Mouse (Mus musculus) midbrain, embryonic 11.5 days (tissue): Measurements from ENCODE around the gene Gm10100. TPM values are rescaled to one million over a fixed set of nuclear protein-coding genes. Genes with fewer than 3 reads are reported as not detected.
"Not testable (repeated sequence)": the region's sequence is repeated elsewhere in the genome, so short reads cannot be mapped to it uniquely, and the experiment has no call there.

Experiments
- ATAC-seq: fragments of 200-750 bp; cut with Nextera tagmentation; 2 replicates; pipeline ENCODE4 v1.8.0; 2017; ENCODE audit warnings: moderate TSS enrichment, moderate library complexity; ENCODE audit not compliant: low FRiP score
- DNase-seq: peaks from one replicate; pipeline ENCODE4 v3.0.0; 2015; ENCODE audit warnings: low spot score; ENCODE audit errors: missing footprints
- H3K27ac ChIP-seq: fragments of 300-500 bp; sonication (generic); 2 replicates; pipeline ENCODE4 v1.5.1; 2014; ENCODE audit warnings: low read depth, low read length
- H3K27me3 ChIP-seq: fragments of 300-500 bp; sonication (generic); 2 replicates; pipeline ENCODE4 v1.6.1; 2014; ENCODE audit warnings: mild to moderate bottlenecking, low read length, moderate library complexity, mixed read lengths; ENCODE audit not compliant: control insufficient read depth, insufficient read depth
- H3K36me3 ChIP-seq: fragments of 300-500 bp; sonication (generic); 2 replicates; pipeline ENCODE4 v1.6.1; 2014; ENCODE audit warnings: mild to moderate bottlenecking, low read length, moderate library complexity, mixed read lengths; ENCODE audit not compliant: control insufficient read depth, insufficient read depth
- H3K4me1 ChIP-seq: fragments of 300-500 bp; sonication (generic); 2 replicates; pipeline ENCODE4 v1.6.1; 2014; ENCODE audit warnings: low read length; ENCODE audit not compliant: control insufficient read depth, insufficient read depth
- H3K4me2 ChIP-seq: fragments of 300-500 bp; sonication (generic); 2 replicates; pipeline ENCODE4 v1.6.1; 2014; ENCODE audit warnings: mild to moderate bottlenecking, moderate library complexity
- H3K4me3 ChIP-seq: fragments of 300-500 bp; sonication (generic); 2 replicates; pipeline ENCODE4 v1.5.1; 2014; ENCODE audit warnings: low read depth, low read length
- H3K9ac ChIP-seq: fragments of 300-500 bp; sonication (generic); 2 replicates; pipeline ENCODE4 v1.6.1; 2014; ENCODE audit warnings: low read length
- H3K9me3 ChIP-seq: fragments of 300-500 bp; sonication (generic); 2 replicates; pipeline ENCODE4 v1.6.1; 2016; ENCODE audit warnings: low read length; ENCODE audit not compliant: control insufficient read depth
- WGBS: fragments of 180-500 bp; shearing (Covaris S2); extraction: QIAGEN DNeasy Blood & Tissue Kit; methylation state at CpG from one replicate; pipeline ENCODE4 v1.1.7; 2014; 5-methylcytosine and 5-hydroxymethylcytosine counted together
- polyA plus RNA-seq: library from polyadenylated mRNA; unstranded; fragments of >200 nt; fragmentation: Nextera tagmentation; extraction: Ambion mirVana; gene quantifications from 2 replicates; pipeline ENCODE4 v1.2.1, GENCODE M21; 2014

Gm10100 gene
- polyA plus RNA-seq, 1 experiment from 2014 or later: not detected

- Histone ChIP-seq H3K4me2 (no peak overlapping the region), H3K9ac (no peak overlapping the region), H3K27me3 (no peaks in the 10 kb centered on the region), H3K9me3 (no peaks in the 10 kb centered on the region), H3K27ac (no peak overlapping the region), H3K4me3 (no peak overlapping the region), H3K4me1 (0 out of 2 replicates have a peak, but pooled peaks cover 3% of the 10 kb centered on the region), H3K36me3 (no peaks in the 10 kb centered on the region)
- DNase-seq (no peak), ATAC-seq (no peak)
- 95% methylated on average over 4 of the region's 4 CpGs for WGBS
Measured at GRCm38 (mm10) chr10:77738929-77739328, 12.6 kb downstream of the Gm10100 start.

DNA sequence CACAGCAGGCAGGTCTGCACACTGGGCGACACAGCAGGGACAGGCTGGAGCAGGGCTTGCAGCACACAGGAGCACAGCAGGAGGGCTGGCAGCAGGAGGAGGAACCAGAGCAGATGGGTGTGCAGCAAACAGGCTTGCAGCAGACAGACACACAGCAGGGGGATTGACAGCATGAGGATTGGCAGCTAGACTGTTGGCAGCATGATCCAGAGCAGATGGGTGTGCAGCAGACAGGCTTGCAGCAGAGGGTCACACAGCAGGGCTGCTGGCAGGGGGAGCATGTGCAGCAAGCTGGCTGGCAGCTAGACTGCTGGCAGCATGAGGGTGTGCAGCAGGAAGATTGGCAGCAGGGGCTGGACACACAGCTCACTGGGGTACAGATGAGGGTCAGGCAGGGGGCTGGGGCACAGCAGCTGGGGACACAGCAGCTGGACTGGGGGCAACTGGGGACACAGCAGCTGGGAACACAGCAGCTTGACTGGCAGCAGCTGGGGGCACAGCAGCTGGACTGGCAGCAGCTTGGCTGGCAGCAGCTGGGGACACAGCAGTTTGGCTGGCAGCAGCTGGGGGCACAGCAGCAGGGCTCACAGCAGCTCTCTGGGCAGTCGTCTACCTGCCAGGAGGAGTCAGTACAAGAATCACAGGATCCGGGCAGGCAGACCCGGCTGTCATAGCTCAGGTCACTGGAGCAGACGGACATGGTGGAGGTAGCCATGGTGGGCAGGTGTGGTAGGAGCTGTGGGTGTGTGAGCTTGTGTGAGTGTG is 15.8 kb downstream of the Gm10100 start, which contains the start of gene Gm18596:
TSS of gene Gm18596 (minus strand) at position 715 of the 765 bp plus-strand sequence.
- H3K27ac ChIP-seq, H3K4me3 ChIP-seq, H3K27me3 ChIP-seq, H3K36me3 ChIP-seq, ATAC-seq, H3K9ac ChIP-seq, H3K9me3 ChIP-seq, H3K4me2 ChIP-seq, H3K4me1 ChIP-seq, DNase-seq: not testable (repeated sequence)
- 68% methylated on average over 4 of the region's 5 CpGs for WGBS

- not testable (repeated sequence) for DNase-seq, H3K9ac ChIP-seq
- WGBS: 59% methylated on average over 1 of the region's 1 CpGs
Measured at GRCm38 (mm10) chr10:77750686-77751085, 24.4 kb downstream of the Gm10100 start.

DNA sequence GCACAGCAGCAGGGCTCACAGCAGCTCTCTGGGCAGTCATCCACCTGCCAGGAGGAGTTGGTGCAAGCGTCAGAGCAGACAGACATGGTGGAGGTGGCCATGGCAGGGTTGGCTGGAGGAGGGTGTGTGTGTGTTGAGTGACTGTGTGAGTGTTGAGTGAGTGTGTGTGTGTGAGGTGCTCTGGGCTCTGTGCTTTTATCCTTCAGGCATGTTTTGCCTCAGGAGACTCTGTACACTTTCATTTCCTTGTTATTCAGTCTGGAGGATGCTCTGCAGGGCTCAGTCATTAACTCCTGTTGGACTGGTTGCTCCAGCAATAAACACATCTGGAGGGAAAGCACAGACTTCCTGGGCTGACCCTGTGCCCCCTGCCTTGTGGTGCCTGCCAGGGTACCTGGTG is 25.0 kb downstream of the Gm10100 start, which contains the start of gene Gm9736:
TSS of gene Gm9736 (minus strand) at position 101 of the 400 bp plus-strand sequence.
- H3K9ac ChIP-seq, DNase-seq, H3K27me3 ChIP-seq, H3K4me2 ChIP-seq, ATAC-seq, H3K9me3 ChIP-seq, H3K4me1 ChIP-seq, H3K27ac ChIP-seq, H3K4me3 ChIP-seq, H3K36me3 ChIP-seq: not testable (repeated sequence)
- WGBS: 70% methylated on average over 1 of the region's 1 CpGs

More at GRCm38 (mm10) chr10:77750686-77751085, 24.4 kb downstream of the Gm10100 start:
- not testable (repeated sequence) for H3K27me3 ChIP-seq, H3K9me3 ChIP-seq, H3K4me3 ChIP-seq, H3K4me1 ChIP-seq, H3K27ac ChIP-seq, H3K4me2 ChIP-seq, H3K36me3 ChIP-seq, ATAC-seq

DNA sequence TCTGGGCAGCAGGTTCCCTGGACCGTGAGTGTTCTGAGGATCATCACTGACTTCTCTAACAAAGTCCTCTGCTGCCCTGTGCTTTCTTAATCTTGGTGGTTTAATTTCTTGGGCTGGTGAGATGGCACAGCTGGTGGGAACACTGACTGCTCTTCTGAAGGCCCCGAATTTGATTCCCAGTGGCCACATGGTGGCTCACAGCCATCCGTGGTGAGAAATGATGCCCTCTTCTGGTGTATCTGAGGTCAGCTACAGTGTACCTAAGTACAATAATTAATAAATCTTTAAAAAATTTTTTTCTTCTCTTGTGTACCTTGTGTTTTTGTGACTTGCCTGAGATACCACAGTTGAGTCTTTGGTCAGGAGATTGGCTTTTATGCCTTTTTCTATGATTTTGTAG is 26.0 kb downstream of the Gm10100 start:
- not testable (repeated sequence) for DNase-seq, H3K4me2 ChIP-seq, H3K4me1 ChIP-seq, H3K4me3 ChIP-seq, H3K27me3 ChIP-seq, ATAC-seq, H3K9ac ChIP-seq, H3K27ac ChIP-seq, H3K36me3 ChIP-seq, H3K9me3 ChIP-seq
- 57% methylated on average over 3 of the region's 3 CpGs for WGBS

GRCm38 (mm10) chr10:77753448-77753847 is 27.2 kb downstream of the Gm10100 start:
- no peaks in the 10 kb centered on the region for H3K4me1 ChIP-seq
- no peaks in the 10 kb centered on the region for H3K9me3 ChIP-seq
- no peak for DNase-seq
- H3K27me3 ChIP-seq: no peaks in the 10 kb centered on the region
- no peak overlapping the region for H3K9ac ChIP-seq
- H3K36me3 ChIP-seq: no peaks in the 10 kb centered on the region
- H3K4me3 ChIP-seq: no peak overlapping the region
- H3K4me2 ChIP-seq: no peak overlapping the region
- ATAC-seq: no peak
- H3K27ac ChIP-seq: no peak overlapping the region

DNA sequence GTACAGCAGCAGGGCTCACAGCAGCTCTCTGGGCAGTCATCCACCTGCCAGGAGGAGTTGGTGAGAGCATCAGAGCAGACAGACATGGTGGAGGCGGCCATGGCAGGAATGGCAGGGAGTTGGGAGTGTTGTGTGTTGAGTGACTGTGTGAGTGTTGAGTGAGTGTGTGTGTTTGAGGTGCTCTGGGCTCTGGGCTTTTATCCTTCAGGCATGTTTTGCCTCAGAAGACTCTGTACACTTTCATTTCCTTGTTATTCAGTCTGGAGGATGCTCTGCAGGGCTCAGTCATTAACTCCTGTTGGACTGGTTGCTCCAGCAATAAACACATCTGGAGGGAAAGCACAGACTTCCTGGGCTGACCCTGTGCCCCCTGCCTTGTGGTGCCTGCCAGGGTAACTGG is 33.3 kb downstream of the Gm10100 start, which contains the start of gene Gm3233:
TSS of gene Gm3233 (minus strand) at position 101 of the 400 bp plus-strand sequence.
- WGBS: no CpG with 5 or more reads among the region's 1 CpGs
- not testable (repeated sequence) for H3K36me3 ChIP-seq, H3K27ac ChIP-seq, H3K4me3 ChIP-seq, H3K27me3 ChIP-seq, H3K4me1 ChIP-seq, H3K9ac ChIP-seq, H3K9me3 ChIP-seq, DNase-seq, ATAC-seq, H3K4me2 ChIP-seq

DNA sequence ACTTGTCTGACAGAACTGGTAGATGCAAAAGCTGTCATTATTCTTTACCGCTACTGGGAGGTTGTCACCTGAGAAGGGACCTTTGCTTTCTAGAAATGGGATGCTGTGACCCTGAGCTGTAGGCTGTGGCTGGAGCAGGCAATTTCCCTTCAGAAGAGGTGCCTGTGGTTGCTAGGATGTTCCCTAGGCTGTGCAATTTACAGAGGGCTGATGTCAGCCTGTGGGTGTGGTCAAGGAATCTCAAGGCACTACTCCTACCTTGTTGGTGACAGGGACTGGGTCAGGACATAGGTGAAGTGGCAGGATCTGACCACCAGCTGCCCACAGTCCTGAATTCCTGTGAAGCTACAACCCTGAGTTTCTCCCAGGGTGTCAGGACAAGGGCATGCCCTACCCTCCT is 43.4 kb downstream of the Gm10100 start:
- Histone ChIP-seq H3K9ac (no peak overlapping the region), H3K36me3 (no peaks in the 10 kb centered on the region), H3K4me1 (no peaks in the 10 kb centered on the region), H3K4me2 (no peak overlapping the region), H3K9me3 (no peaks in the 10 kb centered on the region), H3K4me3 (no peak overlapping the region), H3K27ac (no peak overlapping the region), H3K27me3 (no peaks in the 10 kb centered on the region)
- ATAC-seq: no peak
- no peak for DNase-seq
- WGBS: 74% methylated on average over 1 of the region's 1 CpGs

DNA sequence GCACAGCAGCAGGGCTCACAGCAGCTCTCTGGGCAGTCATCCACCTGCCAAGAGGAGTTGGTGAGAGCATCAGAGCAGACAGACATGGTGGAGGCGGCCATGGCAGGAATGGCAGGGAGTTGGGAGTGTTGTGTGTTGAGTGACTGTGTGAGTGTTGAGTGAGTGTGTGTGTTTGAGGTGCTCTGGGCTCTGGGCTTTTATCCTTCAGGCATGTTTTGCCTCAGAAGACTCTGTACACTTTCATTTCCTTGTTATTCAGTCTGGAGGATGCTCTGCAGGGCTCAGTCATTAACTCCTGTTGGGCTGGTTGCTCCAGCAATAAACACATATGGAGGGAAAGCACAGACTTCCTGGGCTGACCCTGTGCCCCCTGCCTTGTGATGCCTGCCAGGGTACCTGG is 44.9 kb downstream of the Gm10100 start, which contains the start of gene Gm3238:
TSS of gene Gm3238 (minus strand) at position 101 of the 400 bp plus-strand sequence.
- not testable (repeated sequence) for H3K9me3 ChIP-seq, H3K27ac ChIP-seq, H3K4me1 ChIP-seq, DNase-seq, H3K4me2 ChIP-seq, H3K9ac ChIP-seq, H3K36me3 ChIP-seq, H3K27me3 ChIP-seq, H3K4me3 ChIP-seq, ATAC-seq
- WGBS: no CpG with 5 or more reads among the region's 1 CpGs
